ENCODE assay signal across 17 mouse cellular contexts in genomic region chr5:57128478-57128877, GRCm38 (mm10).
DNase-seq lines count a peak whose midpoint lies in the region; ATAC-seq and TF ChIP-seq lines count a peak whose summit lies in the region.
"Had no signal": no experiment of that assay in that cellular context is flagged by ENCODE, and none has a peak within 500 bp of the region (broad histone marks: within the 10 kb centered on the region; RNA-seq: fewer than 3 reads in every experiment).

No protein-coding gene starts in this region.

- H3K4me1 ChIP-seq in forebrain, postnatal 0 days (ENCODE audit: insufficient read depth): no peaks in the 10 kb centered on the region
- H3K4me1 ChIP-seq in forebrain, embryonic 16.5 days (replicated peaks; ENCODE audit: control insufficient read depth, insufficient read depth, low read length): no peaks in the 10 kb centered on the region
- no peaks in the 10 kb centered on the region for H3K4me1 ChIP-seq in liver, adult 2 months (ENCODE audit: control insufficient read depth, insufficient read depth, low read length)
- no peaks in the 10 kb centered on the region for H3K4me1 ChIP-seq in liver, postnatal 0 days (ENCODE audit: insufficient read depth)
- H3K4me1 ChIP-seq in stomach, embryonic 14.5 days (ENCODE audit: control insufficient read depth, insufficient read depth, low read length): no peaks in the 10 kb centered on the region
- H3K4me1 ChIP-seq: embryonic facial prominence, embryonic 15.5 days; forebrain, embryonic 12.5 days; limb, embryonic 15.5 days; neural tube, embryonic 13.5 days had no signal

- no peak for TF ChIP-seq POLR2A in liver, adult 2 months (IDR thresholded peaks at IDR 0.05; ENCODE audit: extremely low read depth, insufficient read depth, low read length)

- TF ChIP-seq EP300 in liver, postnatal 0 days (IDR thresholded peaks at IDR 0.05; ENCODE audit: low read depth): no peak

- WGBS in forebrain, postnatal 0 days: 79% methylated on average over 1 of the region's 1 CpGs
- 86% methylated on average over 1 of the region's 1 CpGs for WGBS in forebrain, embryonic 16.5 days
- WGBS in liver, adult 2 months: 53% methylated on average over 1 of the region's 1 CpGs
- 52% methylated on average over 1 of the region's 1 CpGs for WGBS in liver, postnatal 0 days (ENCODE audit: insufficient replicate concordance)
- 59% methylated on average over 1 of the region's 1 CpGs for whole genome bisulfite sequencing in stomach, embryonic 14.5 days

- H3K27ac ChIP-seq in forebrain, postnatal 0 days (ENCODE audit: low read depth, low read length): no peak overlapping the region
- no peak overlapping the region for H3K27ac ChIP-seq in forebrain, embryonic 16.5 days (ENCODE audit: low read length)
- no peak overlapping the region for H3K27ac ChIP-seq in liver, adult 2 months (replicated peaks; ENCODE audit: insufficient read depth, low read depth, low read length)
- no peak overlapping the region for H3K27ac ChIP-seq in liver, postnatal 0 days (ENCODE audit: low read depth)
- no peak overlapping the region for H3K27ac ChIP-seq in stomach, embryonic 14.5 days (ENCODE audit: low read length)
- H3K27ac ChIP-seq: embryonic facial prominence, embryonic 15.5 days; forebrain, embryonic 12.5 days; hindbrain, embryonic 14.5 days; limb, embryonic 15.5 days; neural tube, embryonic 13.5 days had no signal

- H3K79me2 ChIP-seq in liver, adult 2 months (ENCODE audit: control insufficient read depth, insufficient read depth, low read length): no peaks in the 10 kb centered on the region

- H3K9me3 ChIP-seq in forebrain, postnatal 0 days (ENCODE audit: low read length): no peaks in the 10 kb centered on the region
- H3K9me3 ChIP-seq in forebrain, embryonic 16.5 days (ENCODE audit: control insufficient read depth, low read length): no peaks in the 10 kb centered on the region
- H3K9me3 ChIP-seq in liver, postnatal 0 days (ENCODE audit: low read length): no peaks in the 10 kb centered on the region
- H3K9me3 ChIP-seq in stomach, embryonic 14.5 days (ENCODE audit: control insufficient read depth, low read depth, low read length): no peaks in the 10 kb centered on the region
- H3K9me3 ChIP-seq: embryonic facial prominence, embryonic 15.5 days; forebrain, embryonic 12.5 days; limb, embryonic 15.5 days; neural tube, embryonic 13.5 days had no signal

- no peak overlapping the region for H3K9ac ChIP-seq in forebrain, postnatal 0 days
- no peak overlapping the region for H3K9ac ChIP-seq in forebrain, embryonic 16.5 days (replicated peaks; ENCODE audit: low read depth, low read length)
- no peak overlapping the region for H3K9ac ChIP-seq in liver, adult 2 months (ENCODE audit: low read depth, low read length)
- no peak overlapping the region for H3K9ac ChIP-seq in liver, postnatal 0 days (replicated peaks)
- H3K9ac ChIP-seq in stomach, embryonic 14.5 days (replicated peaks; ENCODE audit: low read depth, low read length): no peak overlapping the region
- H3K9ac ChIP-seq: embryonic facial prominence, embryonic 15.5 days; forebrain, embryonic 12.5 days; hindbrain, embryonic 14.5 days; limb, embryonic 15.5 days; neural tube, embryonic 13.5 days had no signal

- no peaks in the 10 kb centered on the region for H3K36me3 ChIP-seq in forebrain, postnatal 0 days (ENCODE audit: insufficient read depth)
- H3K36me3 ChIP-seq in forebrain, embryonic 16.5 days (ENCODE audit: control insufficient read depth, insufficient read depth): no peaks in the 10 kb centered on the region
- H3K36me3 ChIP-seq in liver, adult 2 months (ENCODE audit: control insufficient read depth, insufficient read depth, low read length): no peaks in the 10 kb centered on the region
- H3K36me3 ChIP-seq in liver, postnatal 0 days (replicated peaks; ENCODE audit: insufficient read depth, low read length): no peaks in the 10 kb centered on the region
- H3K36me3 ChIP-seq in stomach, embryonic 14.5 days (ENCODE audit: control insufficient read depth, insufficient read depth, low read length): no peaks in the 10 kb centered on the region
- H3K36me3 ChIP-seq: embryonic facial prominence, embryonic 15.5 days; forebrain, embryonic 12.5 days; limb, embryonic 15.5 days; neural tube, embryonic 13.5 days had no signal

- no peak for ATAC-seq in forebrain, postnatal 0 days
- no peak for ATAC-seq in forebrain, embryonic 16.5 days
- ATAC-seq in liver, postnatal 0 days: no peak
- ATAC-seq in stomach, embryonic 14.5 days (ENCODE audit: insufficient number of reproducible peaks, insufficient read depth, low FRiP score, low read depth): peak; percentile 53; the same call in 1 of the 2 replicates

- H3K4me3 ChIP-seq in forebrain, postnatal 0 days (ENCODE audit: low read depth, low read length): no peak overlapping the region
- H3K4me3 ChIP-seq in forebrain, embryonic 16.5 days (replicated peaks; ENCODE audit: low read length): no peak overlapping the region
- no peak overlapping the region for H3K4me3 ChIP-seq in liver, adult 2 months (ENCODE audit: insufficient read depth, low read depth, low read length)
- H3K4me3 ChIP-seq in liver, postnatal 0 days (ENCODE audit: low read depth, low read length): no peak overlapping the region
- H3K4me3 ChIP-seq in stomach, embryonic 14.5 days (ENCODE audit: low read depth, low read length): no peak overlapping the region
- H3K4me3 ChIP-seq: embryonic facial prominence, embryonic 15.5 days; forebrain, embryonic 12.5 days; limb, embryonic 15.5 days; neural tube, embryonic 13.5 days had no signal

- no peak for DNase-seq in forebrain, postnatal 0 days
- peak; percentile 12 for DNase-seq in liver, adult 2 months (ENCODE audit: extremely low read depth, low read depth, low spot score)
- no peak for DNase-seq in liver, postnatal 0 days
- DNase-seq in ES-CJ7 (ENCODE audit: low read depth, low spot score): peak; percentile 19
- DNase-seq in spleen, adult 18-20 months: no peak
- DNase-seq: cerebellum, adult 11 months; cerebellum, postnatal 25 days; heart, adult 18-20 months; lung, adult 2 months; thymus, postnatal 4 days had no signal

- no peak overlapping the region for H3K4me2 ChIP-seq in forebrain, postnatal 0 days (ENCODE audit: low read depth)
- H3K4me2 ChIP-seq in forebrain, embryonic 16.5 days (ENCODE audit: low read length): no peak overlapping the region
- H3K4me2 ChIP-seq in liver, postnatal 0 days (ENCODE audit: low read depth, low read length): no peak overlapping the region
- no peak overlapping the region for H3K4me2 ChIP-seq in stomach, embryonic 14.5 days (replicated peaks; ENCODE audit: low read depth, low read length)
- H3K4me2 ChIP-seq: embryonic facial prominence, embryonic 15.5 days; forebrain, embryonic 12.5 days; hindbrain, embryonic 14.5 days; limb, embryonic 15.5 days; neural tube, embryonic 13.5 days had no signal

- peak; percentile 29 for TF ChIP-seq CTCF in forebrain, postnatal 0 days (IDR thresholded peaks at IDR 0.05; ENCODE audit: low read depth)
- no peak for TF ChIP-seq CTCF in liver, adult 2 months (IDR thresholded peaks at IDR 0.05; ENCODE audit: low read depth, low read length)
- TF ChIP-seq CTCF in liver, postnatal 0 days (IDR thresholded peaks at IDR 0.05; ENCODE audit: low read depth): no peak

- no peaks in the 10 kb centered on the region for H3K27me3 ChIP-seq in forebrain, postnatal 0 days (ENCODE audit: insufficient read depth, low read length)
- no peaks in the 10 kb centered on the region for H3K27me3 ChIP-seq in forebrain, embryonic 16.5 days (replicated peaks; ENCODE audit: control insufficient read depth, insufficient read depth, low read length)
- no peaks in the 10 kb centered on the region for H3K27me3 ChIP-seq in liver, adult 2 months (ENCODE audit: control insufficient read depth, insufficient read depth, low read length)
- no peaks in the 10 kb centered on the region for H3K27me3 ChIP-seq in liver, postnatal 0 days (ENCODE audit: insufficient read depth, low read length)
- no peaks in the 10 kb centered on the region for H3K27me3 ChIP-seq in stomach, embryonic 14.5 days (ENCODE audit: control insufficient read depth, insufficient read depth, low read length)
- H3K27me3 ChIP-seq: embryonic facial prominence, embryonic 15.5 days; forebrain, embryonic 12.5 days; limb, embryonic 15.5 days; neural tube, embryonic 13.5 days had no signal

Comparison
In these comparisons a context has a peak if more than half of its experiments do, and no peak if none do; other contexts are left out.
1. DNase-seq: peak in liver, adult 2 months (single experiment) and ES-CJ7 (single experiment); none in forebrain, postnatal 0 days (single experiment), liver, postnatal 0 days (single experiment) and spleen, adult 18-20 months (0 of 2).